7 mouse cellular contexts compared by ENCODE assay signal in the genomic region with DNA sequence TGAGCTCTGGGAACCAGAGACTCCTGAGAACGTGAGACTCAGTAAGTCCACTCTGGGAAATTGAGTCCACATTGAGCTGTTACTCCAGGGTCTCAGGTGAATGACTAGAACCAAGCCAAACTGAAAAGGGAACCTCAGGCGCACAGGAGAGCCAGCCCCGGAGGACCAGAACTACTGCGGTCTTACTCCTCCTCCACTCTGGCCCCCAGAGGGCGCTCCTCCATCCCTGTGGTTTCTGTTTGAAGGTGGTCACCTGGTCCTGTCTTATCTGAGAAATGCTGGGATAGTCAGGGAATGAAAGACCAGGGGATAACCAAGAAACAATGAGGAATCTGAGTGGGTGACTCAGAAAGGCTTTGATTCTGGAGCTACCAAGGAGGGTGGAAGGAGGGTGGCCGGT. TPM values are rescaled to one million over a fixed set of nuclear protein-coding genes. Genes with fewer than 3 reads are reported as not detected.
DNase-seq lines count a peak whose midpoint lies in the region; ATAC-seq lines count a peak whose summit lies in the region.

No protein-coding gene starts in this region.

- ATAC-seq in neural tube, embryonic 15.5 days (ENCODE audit: low FRiP score) = no peak
- 0 out of 2 replicates have a peak, but pooled peaks have one; percentile 40 for ATAC-seq in megakaryocyte-erythroid progenitor cell, adult 5-6 weeks (replicated peaks; ENCODE audit: low FRiP score, low TSS enrichment, poor library complexity, severe bottlenecking)

- 20% methylated on average over 6 of the region's 6 CpGs for WGBS in neural tube, embryonic 15.5 days

- H3K27ac ChIP-seq in neural tube, embryonic 15.5 days (replicated peaks) = no peak overlapping the region

- DNase-seq in neural tube, embryonic 10.5 days (ENCODE audit: extremely low spot score, low spot score) = peak; percentile 53
- DNase-seq in adrenal gland, postnatal 4 days (ENCODE audit: low spot score in 2 of 2) = peak; percentile 35 to 54
- peak; percentile 35 for DNase-seq in gastrocnemius, postnatal 25 days
- peak; percentile 26 to 42 for DNase-seq in layer of hippocampus, postnatal 14 days (ENCODE audit: low spot score in 2 of 2)
- DNase-seq in splenic B cell, adult 2 months (ENCODE audit: low read depth, low spot score) = peak; percentile 76

- peaks cover 20% of the 10 kb centered on the region for H3K4me1 ChIP-seq in neural tube, embryonic 15.5 days

- H3K4me2 ChIP-seq in neural tube, embryonic 15.5 days = no peak overlapping the region

- H3K9me3 ChIP-seq in neural tube, embryonic 15.5 days (replicated peaks) = no peaks in the 10 kb centered on the region

- H3K36me3 ChIP-seq in neural tube, embryonic 15.5 days = no peaks in the 10 kb centered on the region
- no peaks in the 10 kb centered on the region for H3K36me3 ChIP-seq in splenic B cell, adult 2 months (ENCODE audit: control insufficient read depth, insufficient read depth, low read length, poor library complexity, severe bottlenecking)

- peaks cover 40% of the 10 kb centered on the region for H3K27me3 ChIP-seq in neural tube, embryonic 15.5 days (replicated peaks)
- no peaks in the 10 kb centered on the region for H3K27me3 ChIP-seq in splenic B cell, adult 2 months (ENCODE audit: control insufficient read depth, insufficient read depth, low read length, poor library complexity, severe bottlenecking)

- no peak overlapping the region for H3K9ac ChIP-seq in neural tube, embryonic 15.5 days (replicated peaks)

- H3K4me3 ChIP-seq in neural tube, embryonic 15.5 days (replicated peaks) = no peak overlapping the region

RNA-seq across cellular contexts. Expression of a gene that starts 4.5 kb away (rescaled TPM):
- 2.5 TPM in 2 replicates for polyA plus RNA-seq in neural tube, embryonic 15.5 days (2015; fragmentation: Nextera tagmentation; extraction: Ambion mirVana)
- total RNA-seq in adrenal gland, postnatal 4 days (2021) = 10 to 100 TPM; 22.3 to 25.8 TPM
- 1 to 10 TPM; 5.2 to 8.3 TPM for total RNA-seq in gastrocnemius, postnatal 25 days (2021)
- 1 to 10 TPM; 2.7 to 3.1 TPM for total RNA-seq in layer of hippocampus, postnatal 14 days (2021)
- total RNA-seq in megakaryocyte-erythroid progenitor cell, adult 5-6 weeks (2014; fragmentation: Nextera tagmentation) = 0.33 and 1.0 TPM in 2 replicates
- 0.23 and 0.94 TPM in 2 replicates for total RNA-seq in megakaryocyte-erythroid progenitor cell, adult 5-6 weeks (2017)
